Mouse (Mus musculus) inflammation-experienced regulatory T-cells (primary cell): ENCODE results near the gene Dbnl. TPM values are rescaled to one million over a fixed set of nuclear protein-coding genes. Genes with fewer than 3 reads are reported as not detected.

Source experiments
- polyA plus RNA-seq, 2 experiments: library from polyadenylated mRNA; unstranded; fragments of 100-300 nt; shearing (Covaris generic); gene quantifications; one replicate each; pipeline ENCODE4 v1.2.1; 2017

Dbnl gene
- 100 to 1,000 TPM; 259 to 276 TPM for polyA plus RNA-seq

DNA sequence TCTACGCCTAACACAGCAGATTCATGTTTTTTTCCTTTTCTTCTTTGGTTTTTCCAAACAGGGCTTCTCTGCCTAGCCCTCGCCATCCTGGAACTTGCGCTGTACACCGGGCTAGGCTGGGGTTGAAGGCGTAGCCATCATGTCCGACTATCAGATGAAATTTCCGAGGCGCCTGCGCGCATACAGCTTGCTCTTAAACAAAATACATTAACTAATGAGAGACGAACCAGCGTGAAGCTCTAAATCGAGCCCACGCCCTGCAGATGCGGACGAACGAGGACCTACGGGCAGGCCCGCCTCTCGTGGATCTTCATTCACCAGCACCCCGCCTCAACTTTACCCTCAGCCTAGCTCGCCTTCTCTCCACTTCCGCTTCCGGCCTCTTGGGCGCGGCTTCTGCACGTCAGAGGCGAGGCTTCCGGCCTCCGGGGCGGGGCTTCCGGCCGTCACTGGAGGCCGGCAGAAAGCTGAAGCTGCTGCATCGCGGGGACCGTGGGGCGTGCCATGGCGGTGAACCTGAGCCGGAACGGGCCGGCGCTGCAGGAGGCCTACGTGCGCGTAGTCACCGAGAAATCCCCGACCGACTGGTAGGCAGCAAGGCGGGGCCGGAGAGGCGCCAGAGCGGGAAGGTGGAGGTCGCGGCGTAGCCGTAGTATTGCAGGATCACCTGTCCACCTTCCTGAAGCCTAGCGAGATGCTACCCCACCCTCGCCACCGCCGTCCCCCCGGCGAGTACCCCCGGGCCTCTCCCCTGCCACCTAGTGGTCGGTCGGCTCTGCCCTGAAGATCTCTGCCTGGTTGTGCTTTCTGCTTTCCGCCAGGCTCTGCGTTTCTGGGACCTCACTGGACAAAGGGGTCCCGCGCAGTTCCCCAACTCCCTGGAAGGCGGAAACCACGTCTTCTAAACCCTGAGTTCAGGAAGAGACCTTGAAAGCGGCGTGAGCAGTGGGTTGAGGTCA lies at the start of gene Dbnl:
TSS of gene Dbnl (plus strand) at position 433 of the 959 bp plus-strand sequence.

GRCm38 (mm10) chr11:5761820-5762632 lies 26.3 kb upstream of the Dbnl start, which contains the start of gene Urgcp:
TSS of gene Urgcp (minus strand) at chr11:5762376.

DNA sequence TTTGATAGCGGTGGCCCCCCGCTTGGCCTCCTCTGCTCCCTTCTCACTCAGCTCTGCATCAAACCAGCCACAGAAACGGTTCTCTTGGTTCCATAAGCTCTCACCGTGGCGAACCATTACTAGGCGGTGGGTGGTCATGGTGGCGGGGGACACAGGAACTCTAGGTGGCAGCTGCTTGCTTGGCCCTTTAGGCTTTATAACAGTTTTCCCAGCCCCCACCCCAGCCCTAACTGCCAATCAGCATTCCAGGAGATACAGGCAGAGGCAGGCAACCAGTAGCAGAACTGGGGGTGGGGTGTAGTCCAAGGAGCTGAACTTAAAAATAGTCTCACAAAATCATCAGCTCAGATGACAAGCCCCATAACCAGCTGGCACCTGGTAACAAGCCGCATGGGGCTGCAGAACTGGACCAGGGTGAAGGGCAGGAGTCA lies 15.3 kb downstream of the Dbnl start, which contains the start of gene Pgam2:
TSS of gene Pgam2 (minus strand) at position 183 of the 431 bp plus-strand sequence.

GRCm38 (mm10) chr11:5837251-5838246 lies 49.3 kb downstream of the Dbnl start, which contains the start of gene Polm:
TSS of gene Polm (minus strand) at chr11:5838016.

Other genes with a start within 250 kb of the Dbnl start
- 10 to 100 TPM; 37.7 to 48.9 TPM for gene Ccdc117, start 246.3 kb upstream of the Dbnl start, polyA plus RNA-seq
- gene Ankrd36, start 218.8 kb upstream of the Dbnl start, polyA plus RNA-seq = under 1 TPM in 1 of 2 experiments, not detected in 1; 0.55 TPM
- gene Mrps24, start 72.8 kb upstream of the Dbnl start, polyA plus RNA-seq = 100 to 1,000 TPM; 151 to 176 TPM
- 10 to 100 TPM; 25.7 to 30.3 TPM for gene Urgcp, start 26.1 kb upstream of the Dbnl start, polyA plus RNA-seq
- 1 to 10 TPM; 2.7 to 2.9 TPM for gene Pgam2, start 15.2 kb downstream of the Dbnl start, polyA plus RNA-seq
- 10 to 100 TPM; 36.3 to 36.9 TPM for gene Polm, start 49.5 kb downstream of the Dbnl start, polyA plus RNA-seq
- 1 to 10 TPM in 1 of 2 experiments, under 1 TPM in 1; 0.55 to 1.2 TPM for gene Aebp1, start 73.5 kb downstream of the Dbnl start, polyA plus RNA-seq
- gene Pold2, start 89.8 kb downstream of the Dbnl start, polyA plus RNA-seq = 10 to 100 TPM; 57.6 to 75.9 TPM
- not detected for gene Myl7, start 110.3 kb downstream of the Dbnl start, polyA plus RNA-seq
- 1 to 10 TPM in 1 of 2 experiments, not detected in 1; 1.0 TPM for gene Gck, start 161.6 kb downstream of the Dbnl start, polyA plus RNA-seq
- 10 to 100 TPM; 36.4 to 42.3 TPM for gene Ykt6, start 167.2 kb downstream of the Dbnl start, polyA plus RNA-seq